Mouse (Mus musculus): ENCODE measurements around the gene Styk1.

DNA sequence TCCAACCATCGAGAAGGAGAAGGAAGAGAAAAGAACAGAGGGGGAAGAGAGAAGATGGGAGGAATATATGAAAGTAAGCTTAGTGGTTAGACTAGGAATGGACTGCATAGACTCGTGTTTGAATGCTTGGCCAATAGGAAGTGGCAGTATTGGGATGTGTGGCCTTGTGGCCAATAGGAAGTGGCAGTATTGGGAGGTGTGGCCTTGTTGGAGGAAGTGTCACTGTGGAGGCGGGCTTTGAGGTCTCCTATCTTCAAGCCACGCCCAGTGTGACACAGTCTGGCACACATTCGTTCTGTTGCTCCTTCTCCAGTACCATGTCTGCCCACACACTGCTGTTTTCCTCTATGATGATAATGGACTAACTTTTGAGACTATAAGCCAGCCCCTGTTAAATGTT is 7.3 kb upstream of the Styk1 start:
- no peak for TF ChIP-seq CTCF (IDR thresholded peaks at IDR 0.05; ENCODE audit: borderline replicate concordance, extremely low read depth, insufficient read depth, insufficient read length)
- TF ChIP-seq POLR2A (IDR thresholded peaks at IDR 0.05; ENCODE audit: borderline replicate concordance, extremely low read depth, insufficient read depth, insufficient read length, poor library complexity, severe bottlenecking) = no peak

Measured in brain, embryonic 14.5 days (tissue).